Mouse (Mus musculus) neural tube, embryonic 15.5 days (tissue): ENCODE measurements at regions not wholly inside any gene's neighbourhood (a gene's known extent, or its start where the extent isn't known, plus 50 kb on each side); places are given as distances from the start of the nearest gene placed in this dataset.

ENCODE experiments used
- ATAC-seq: fragments of 200-750 bp; cut with Nextera tagmentation; 2 replicates; pipeline ENCODE4 v1.8.0; 2017; ENCODE audit warnings: mild to moderate bottlenecking, moderate TSS enrichment, moderate library complexity; ENCODE audit not compliant: low FRiP score
- H3K27ac ChIP-seq: fragments of 300-500 bp; sonication (generic); replicated peaks from 2 replicates; pipeline ENCODE4 v1.5.1; 2015; ENCODE audit warnings: mild to moderate bottlenecking, inconsistent platforms
- H3K27me3 ChIP-seq: fragments of 300-500 bp; sonication (generic); replicated peaks from 2 replicates; pipeline ENCODE4 v1.6.1; 2015; ENCODE audit warnings: inconsistent platforms
- H3K36me3 ChIP-seq: fragments of 300-500 bp; sonication (generic); 2 replicates; pipeline ENCODE4 v1.6.1; 2015; ENCODE audit warnings: inconsistent platforms
- H3K4me1 ChIP-seq: fragments of 300-500 bp; sonication (generic); 2 replicates; pipeline ENCODE4 v1.6.1; 2015; ENCODE audit warnings: inconsistent platforms
- H3K4me2 ChIP-seq: fragments of 300-500 bp; sonication (generic); 2 replicates; pipeline ENCODE4 v1.6.1; 2015; ENCODE audit warnings: inconsistent platforms, mild to moderate bottlenecking, moderate library complexity
- H3K4me3 ChIP-seq: fragments of 300-500 bp; sonication (generic); replicated peaks from 2 replicates; pipeline ENCODE4 v1.5.1; 2015; ENCODE audit warnings: mild to moderate bottlenecking, inconsistent platforms
- H3K9ac ChIP-seq: fragments of 300-500 bp; sonication (generic); replicated peaks from 2 replicates; pipeline ENCODE4 v1.6.1; 2015; ENCODE audit warnings: mild to moderate bottlenecking, inconsistent platforms
- H3K9me3 ChIP-seq: fragments of 300-500 bp; sonication (generic); replicated peaks from 2 replicates; pipeline ENCODE4 v1.6.1; 2016; ENCODE audit warnings: inconsistent platforms
- WGBS: fragments of 180-500 bp; shearing (Covaris S2); methylation state at CpG from one replicate; pipeline ENCODE4 v1.1.7; 2015; ENCODE audit warnings: mixed read lengths; 5-methylcytosine and 5-hydroxymethylcytosine counted together

GRCm38 (mm10) chr2:51073040-51073594 is 75.8 kb downstream of the Rnd3 start:
- no peaks in the 10 kb centered on the region for H3K4me1 ChIP-seq
- H3K4me2 ChIP-seq: no peak overlapping the region
- no peaks in the 10 kb centered on the region for H3K27me3 ChIP-seq
- H3K9ac ChIP-seq: no peak overlapping the region
- no peak overlapping the region for H3K27ac ChIP-seq
- WGBS: 69% methylated on average over 14 of the region's 14 CpGs
- H3K36me3 ChIP-seq: no peaks in the 10 kb centered on the region
- H3K4me3 ChIP-seq: no peak overlapping the region
- no peaks in the 10 kb centered on the region for H3K9me3 ChIP-seq
- no peak for ATAC-seq

- ATAC-seq: no peak
Measured at GRCm38 (mm10) chr2:51072346-51072885, 76.5 kb downstream of the Rnd3 start.

GRCm38 (mm10) chr2:51070902-51071301 is 78.0 kb downstream of the Rnd3 start:
- Histone ChIP-seq H3K4me1 (peaks cover 6% of the 10 kb centered on the region), H3K4me2 (no peak overlapping the region), H3K27ac (no peak overlapping the region), H3K9ac (no peak overlapping the region), H3K9me3 (no peaks in the 10 kb centered on the region), H3K27me3 (no peaks in the 10 kb centered on the region), H3K4me3 (no peak overlapping the region), H3K36me3 (no peaks in the 10 kb centered on the region)
- ATAC-seq: no peak
- WGBS: 75% methylated on average over 2 of the region's 2 CpGs

More at GRCm38 (mm10) chr2:51072346-51072885, 76.5 kb downstream of the Rnd3 start:
- H3K9me3 ChIP-seq: no peaks in the 10 kb centered on the region
- WGBS: 78% methylated on average over 6 of the region's 6 CpGs
- no peaks in the 10 kb centered on the region for H3K36me3 ChIP-seq
- H3K4me3 ChIP-seq: no peak overlapping the region
- no peaks in the 10 kb centered on the region for H3K27me3 ChIP-seq
- H3K4me2 ChIP-seq: no peak overlapping the region
- no peak overlapping the region for H3K9ac ChIP-seq
- H3K27ac ChIP-seq: no peak overlapping the region
- H3K4me1 ChIP-seq: no peaks in the 10 kb centered on the region

GRCm38 (mm10) chr2:51066423-51066831 is 82.5 kb downstream of the Rnd3 start:
- ATAC-seq: peak; percentile 82; the same call in 1 of the 2 replicates
- peaks cover 6% of the 10 kb centered on the region for H3K4me1 ChIP-seq
- no peaks in the 10 kb centered on the region for H3K27me3 ChIP-seq
- no peaks in the 10 kb centered on the region for H3K36me3 ChIP-seq
- 17% methylated on average over 11 of the region's 11 CpGs for WGBS
- no peak overlapping the region for H3K9ac ChIP-seq
- no peaks in the 10 kb centered on the region for H3K9me3 ChIP-seq
- H3K27ac ChIP-seq: peak overlapping the region; percentile 45; the same call in 1 of the 2 replicates
- H3K4me2 ChIP-seq: peak overlapping the region; percentile 32
- H3K4me3 ChIP-seq: no peak overlapping the region

GRCm38 (mm10) chr2:51065821-51066220 is 83.1 kb downstream of the Rnd3 start:
- Histone ChIP-seq H3K36me3 (no peaks in the 10 kb centered on the region), H3K27me3 (no peaks in the 10 kb centered on the region), H3K4me3 (no peak overlapping the region), H3K4me2 (no peak overlapping the region), H3K9me3 (no peaks in the 10 kb centered on the region), H3K9ac (no peak overlapping the region), H3K4me1 (peaks cover 6% of the 10 kb centered on the region), H3K27ac (no peak overlapping the region)
- no peak for ATAC-seq
- WGBS: 52% methylated on average over 6 of the region's 6 CpGs

- no peak for ATAC-seq
- Histone ChIP-seq H3K9ac (no peak overlapping the region), H3K4me1 (peaks cover 6% of the 10 kb centered on the region), H3K4me2 (no peak overlapping the region), H3K4me3 (no peak overlapping the region), H3K9me3 (no peaks in the 10 kb centered on the region), H3K27me3 (no peaks in the 10 kb centered on the region), H3K27ac (no peak overlapping the region), H3K36me3 (no peaks in the 10 kb centered on the region)
- WGBS: 47% methylated on average over 4 of the region's 4 CpGs
Measured at GRCm38 (mm10) chr2:51064821-51065220, 84.1 kb downstream of the Rnd3 start.

- Histone ChIP-seq H3K27ac (no peak overlapping the region), H3K36me3 (no peaks in the 10 kb centered on the region), H3K4me3 (no peak overlapping the region), H3K9me3 (no peaks in the 10 kb centered on the region), H3K4me2 (no peak overlapping the region), H3K9ac (no peak overlapping the region), H3K27me3 (no peaks in the 10 kb centered on the region), H3K4me1 (peaks cover 6% of the 10 kb centered on the region)
- ATAC-seq: no peak
- 97% methylated on average over 5 of the region's 5 CpGs for WGBS
Measured at GRCm38 (mm10) chr2:51062049-51062448, 86.9 kb downstream of the Rnd3 start.

- H3K36me3 ChIP-seq: no peaks in the 10 kb centered on the region
- H3K4me1 ChIP-seq: 0 out of 2 replicates have a peak, but pooled peaks cover 3% of the 10 kb centered on the region
- H3K27ac ChIP-seq: no peak overlapping the region
- no peaks in the 10 kb centered on the region for H3K9me3 ChIP-seq
- H3K9ac ChIP-seq: no peak overlapping the region
- 85% methylated on average over 4 of the region's 4 CpGs for WGBS
- H3K4me3 ChIP-seq: no peak overlapping the region
- ATAC-seq: no peak
- no peak overlapping the region for H3K4me2 ChIP-seq
- H3K27me3 ChIP-seq: no peaks in the 10 kb centered on the region
Measured at GRCm38 (mm10) chr2:51058158-51058557, 90.8 kb downstream of the Rnd3 start.

GRCm38 (mm10) chr2:51056141-51056731 is 92.7 kb downstream of the Rnd3 start:
- Histone ChIP-seq H3K9me3 (no peaks in the 10 kb centered on the region), H3K27me3 (no peaks in the 10 kb centered on the region), H3K4me1 (0 out of 2 replicates have a peak, but pooled peaks cover 3% of the 10 kb centered on the region), H3K9ac (no peak overlapping the region), H3K27ac (no peak overlapping the region), H3K4me3 (no peak overlapping the region), H3K36me3 (no peaks in the 10 kb centered on the region), H3K4me2 (no peak overlapping the region)
- WGBS: 45% methylated on average over 8 of the region's 8 CpGs
- no peak for ATAC-seq

- no peak overlapping the region for H3K4me2 ChIP-seq
- ATAC-seq: no peak
- H3K9me3 ChIP-seq: no peaks in the 10 kb centered on the region
- WGBS: 55% methylated on average over 3 of the region's 3 CpGs
- H3K27me3 ChIP-seq: no peaks in the 10 kb centered on the region
- no peak overlapping the region for H3K9ac ChIP-seq
- H3K4me3 ChIP-seq: no peak overlapping the region
- no peaks in the 10 kb centered on the region for H3K36me3 ChIP-seq
- H3K4me1 ChIP-seq: 0 out of 2 replicates have a peak, but pooled peaks cover 3% of the 10 kb centered on the region
- no peak overlapping the region for H3K27ac ChIP-seq
Measured at GRCm38 (mm10) chr2:51055339-51055738, 93.6 kb downstream of the Rnd3 start.

- H3K4me2 ChIP-seq: no peak overlapping the region
- 47% methylated on average over 3 of the region's 3 CpGs for WGBS
- no peaks in the 10 kb centered on the region for H3K36me3 ChIP-seq
- no peak overlapping the region for H3K9ac ChIP-seq
- no peak overlapping the region for H3K4me3 ChIP-seq
- no peak for ATAC-seq
- H3K9me3 ChIP-seq: no peaks in the 10 kb centered on the region
- H3K27ac ChIP-seq: no peak overlapping the region
- H3K27me3 ChIP-seq: no peaks in the 10 kb centered on the region
- H3K4me1 ChIP-seq: no peaks in the 10 kb centered on the region
Measured at GRCm38 (mm10) chr2:51049834-51050170, 99.1 kb downstream of the Rnd3 start.

- Histone ChIP-seq H3K27ac (no peak overlapping the region), H3K4me2 (no peak overlapping the region), H3K27me3 (no peaks in the 10 kb centered on the region), H3K9me3 (no peaks in the 10 kb centered on the region), H3K36me3 (no peaks in the 10 kb centered on the region), H3K4me1 (no peaks in the 10 kb centered on the region), H3K9ac (no peak overlapping the region), H3K4me3 (no peak overlapping the region)
- 69% methylated on average over 8 of the region's 8 CpGs for WGBS
- ATAC-seq: no peak
Measured at GRCm38 (mm10) chr2:51049101-51049833, 99.6 kb downstream of the Rnd3 start.
